Mouse (Mus musculus): ENCODE measurements at regions not wholly inside any gene's neighbourhood (a gene's known extent, or its start where the extent isn't known, plus 50 kb on each side); places are given as distances from the start of the nearest gene placed in this dataset.

DNA sequence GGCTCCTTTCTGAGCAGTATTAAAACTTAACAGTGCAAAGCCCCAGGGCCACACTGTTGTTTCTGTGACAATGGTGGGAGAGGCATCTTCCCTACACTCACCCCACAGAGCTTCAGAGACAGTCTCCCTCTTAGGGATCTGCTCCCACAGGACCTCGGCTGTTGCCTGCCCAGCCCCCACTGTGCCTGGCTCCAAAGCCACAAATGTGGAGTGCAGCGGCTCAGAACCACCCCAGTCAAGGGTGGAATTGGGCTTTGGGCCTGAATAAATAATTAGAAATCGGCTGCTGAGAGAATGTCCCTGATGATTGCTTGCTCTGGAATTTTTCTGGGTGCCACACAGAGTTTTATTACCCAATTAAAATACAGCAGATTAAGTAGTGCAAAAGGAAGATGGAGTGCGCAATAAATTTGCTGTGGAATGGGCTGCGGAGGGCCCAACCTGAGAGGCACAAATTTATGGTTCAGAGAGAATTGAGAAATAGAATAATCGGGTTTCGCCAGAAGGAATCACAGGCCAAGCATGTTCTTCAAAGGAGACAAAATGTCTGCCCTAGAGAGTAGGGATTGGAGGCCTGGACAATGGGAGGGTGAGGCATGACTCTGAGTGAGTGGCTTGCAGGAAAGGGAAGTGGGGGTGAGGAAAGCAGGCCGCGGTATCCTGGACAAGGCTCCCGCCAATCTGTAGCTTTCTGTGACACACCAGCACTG lies 56.4 kb downstream of the Cd24a start:
- DNase-seq (ENCODE audit: low read depth, low spot score): no peak

- DNase-seq (ENCODE audit: low read depth, low spot score): no peak
Measured at GRCm38 (mm10) chr10:43641169-43641945, 63.3 kb downstream of the Cd24a start.

GRCm38 (mm10) chr10:43646326-43646725 lies 68.2 kb downstream of the Cd24a start:
- no peak for DNase-seq (ENCODE audit: low read depth, low spot score)

GRCm38 (mm10) chr10:43646965-43647364 lies 68.9 kb downstream of the Cd24a start:
- no peak for DNase-seq (ENCODE audit: low read depth, low spot score)

GRCm38 (mm10) chr10:43648186-43648585 lies 70.1 kb downstream of the Cd24a start:
- DNase-seq (ENCODE audit: low read depth, low spot score): no peak

DNA sequence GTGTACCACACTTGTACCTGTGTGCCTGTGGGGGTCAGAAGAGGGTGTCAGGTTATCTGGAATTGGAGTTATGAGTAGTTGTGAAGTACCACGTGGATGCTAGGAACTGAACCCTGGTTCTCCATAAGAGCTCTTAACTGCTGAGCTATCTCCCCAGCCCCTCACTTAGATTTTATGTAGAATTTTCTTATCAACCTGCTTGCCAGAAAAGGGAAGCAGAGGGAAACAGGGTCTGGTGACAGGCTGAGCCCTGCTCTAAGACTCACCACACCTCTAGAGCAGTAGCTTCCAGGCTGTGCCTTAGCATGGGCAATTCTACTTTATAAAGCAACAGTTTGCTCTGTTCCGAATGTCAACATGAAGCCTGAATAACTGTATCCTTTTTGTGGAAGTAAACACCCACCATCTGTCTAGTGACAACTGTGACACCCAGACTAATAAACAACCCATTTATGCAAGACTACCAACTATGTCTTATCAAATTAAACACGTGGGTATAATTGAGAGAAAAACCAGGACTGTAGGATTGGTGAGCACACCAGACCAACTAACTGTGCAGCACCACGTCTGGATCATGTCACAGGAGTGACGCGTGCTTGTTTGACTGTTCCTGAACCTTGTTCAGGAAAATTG lies 70.8 kb downstream of the Cd24a start:
- DNase-seq (ENCODE audit: low read depth, low spot score): no peak

DNA sequence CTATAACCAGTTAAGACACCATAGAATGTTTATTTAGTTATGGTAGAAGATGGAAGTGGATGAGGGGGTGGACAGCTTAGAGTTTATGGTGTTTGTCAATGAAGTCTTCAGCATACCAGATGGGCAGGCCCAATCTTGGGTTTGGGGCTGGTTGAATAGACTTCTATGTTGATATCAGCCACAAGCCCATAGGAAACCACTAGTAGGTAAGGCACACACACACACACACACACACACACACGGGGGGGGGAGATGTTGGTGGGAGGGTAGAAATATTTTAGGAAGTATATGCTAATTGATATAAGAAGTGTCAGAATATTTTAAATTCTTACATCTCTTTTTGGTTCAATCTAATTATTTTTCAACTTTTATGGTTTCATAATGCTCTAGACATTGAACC lies 72.4 kb downstream of the Cd24a start:
- DNase-seq (ENCODE audit: low read depth, low spot score): no peak

- no peak for DNase-seq (ENCODE audit: low read depth, low spot score)
Measured at GRCm38 (mm10) chr10:43651505-43651904, 73.4 kb downstream of the Cd24a start.

GRCm38 (mm10) chr10:43651915-43652314 lies 73.8 kb downstream of the Cd24a start:
- DNase-seq (ENCODE audit: low read depth, low spot score): no peak

- DNase-seq (ENCODE audit: low read depth, low spot score): no peak
Measured at GRCm38 (mm10) chr10:43655082-43655671, 77.1 kb downstream of the Cd24a start.

GRCm38 (mm10) chr10:43655680-43656079 lies 77.6 kb downstream of the Cd24a start:
- DNase-seq (ENCODE audit: low read depth, low spot score): no peak

DNA sequence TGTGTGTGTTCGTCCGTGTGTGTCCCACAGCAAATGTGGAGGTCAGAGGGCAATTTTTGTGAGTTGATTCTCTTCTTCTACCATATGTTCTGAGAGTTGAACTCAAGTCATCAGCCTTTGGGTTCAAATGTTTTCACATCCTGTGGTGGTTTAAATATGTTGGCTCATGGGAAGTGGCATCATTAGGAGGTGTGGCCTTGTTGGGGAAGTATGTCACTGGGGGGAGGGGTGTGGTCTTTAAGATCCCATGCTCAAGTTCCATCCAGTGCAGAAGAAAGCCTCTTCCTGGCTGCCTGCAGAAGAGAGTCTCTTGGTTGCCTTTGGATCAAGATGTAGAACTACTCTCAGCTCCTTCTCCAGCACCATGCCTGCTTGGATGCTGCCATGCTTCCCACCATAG lies 78.1 kb downstream of the Cd24a start:
- DNase-seq (ENCODE audit: low read depth, low spot score): no peak

DNA sequence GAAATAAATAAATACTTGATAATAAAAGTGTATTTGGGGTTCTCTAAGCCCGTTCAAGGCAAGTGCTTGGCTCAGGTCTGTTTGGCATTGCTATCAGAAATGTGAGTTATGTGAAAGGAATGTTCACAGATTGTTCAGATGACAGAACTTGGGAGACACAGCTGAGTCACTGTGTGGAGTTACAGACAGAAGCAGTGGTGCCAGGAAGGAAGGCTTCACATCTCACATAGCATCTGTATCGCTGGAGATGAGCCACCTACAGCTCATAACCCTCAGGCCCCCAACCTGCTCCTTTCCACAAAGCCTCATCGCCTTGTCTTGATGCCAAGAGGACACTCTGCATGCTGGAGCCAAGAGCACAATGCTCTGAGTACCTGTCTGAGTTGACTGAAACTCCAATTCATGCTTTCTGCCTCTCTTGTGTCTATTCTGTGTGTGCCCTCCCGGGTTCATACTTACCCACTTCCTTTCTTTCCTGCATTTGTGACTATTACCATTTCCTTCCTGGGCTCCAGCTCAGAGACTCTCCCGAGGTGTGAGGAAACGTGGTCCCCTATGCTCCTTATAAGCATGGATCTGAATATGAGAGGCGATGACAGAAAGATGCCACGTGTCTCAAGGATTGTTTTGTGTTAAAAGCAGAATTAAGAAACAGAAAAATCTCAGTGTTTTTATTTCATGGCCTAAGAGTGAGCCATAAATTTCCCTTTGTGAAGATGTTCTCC lies 79.6 kb downstream of the Cd24a start:
- no peak for DNase-seq (ENCODE audit: low read depth, low spot score)

DNA sequence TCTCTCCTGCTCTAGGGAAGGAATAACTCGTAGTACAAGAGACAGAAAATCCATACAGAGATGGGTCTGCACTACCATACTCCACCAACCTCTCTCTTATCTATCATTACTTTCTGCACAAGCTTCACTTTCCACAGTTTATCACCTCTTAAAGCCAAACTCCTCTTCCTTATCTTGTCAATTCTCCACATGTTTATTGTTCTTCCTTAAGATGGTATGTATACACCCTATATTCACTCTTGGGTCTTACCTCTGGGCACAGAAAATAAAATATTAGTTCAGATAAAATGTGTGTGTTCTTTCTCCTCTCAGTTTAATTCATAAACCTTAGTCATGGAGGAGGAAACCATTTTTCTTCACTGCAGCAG lies 80.1 kb downstream of the Cd24a start:
- DNase-seq (ENCODE audit: low read depth, low spot score): no peak

- DNase-seq (ENCODE audit: low read depth, low spot score): no peak
Measured at GRCm38 (mm10) chr10:43664844-43665243, 86.8 kb downstream of the Cd24a start.

- DNase-seq (ENCODE audit: low read depth, low spot score): no peak
Measured at GRCm38 (mm10) chr10:43666262-43667085, 88.4 kb downstream of the Cd24a start.

DNA sequence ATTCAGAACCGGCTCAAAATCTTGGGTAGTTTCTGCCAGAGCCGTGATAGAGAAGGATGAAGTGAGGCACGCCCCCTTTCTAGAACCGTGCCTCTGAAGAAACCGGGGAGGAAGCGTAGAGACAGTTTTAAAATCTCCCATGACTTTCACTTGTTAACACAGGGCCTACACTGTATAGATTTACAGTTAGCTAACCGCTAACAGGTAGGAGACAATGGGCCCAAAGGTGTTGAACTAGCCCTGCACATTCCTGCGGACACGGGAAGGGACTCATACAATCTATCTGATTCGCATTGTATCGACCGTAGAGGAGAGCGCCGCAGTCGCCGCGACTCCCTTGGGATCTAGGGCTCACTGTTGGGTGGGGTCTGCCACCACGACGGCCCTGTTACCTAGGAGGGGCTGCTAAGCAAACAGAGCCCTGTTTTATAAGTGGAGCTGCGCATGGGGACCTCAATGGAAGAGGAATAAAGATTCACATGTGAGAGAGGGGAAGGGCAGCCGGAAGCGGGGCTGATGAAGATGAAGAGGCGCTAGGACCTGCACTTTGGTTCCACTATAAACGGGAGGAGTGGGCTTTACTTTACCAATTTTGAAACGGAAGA lies 89.1 kb downstream of the Cd24a start:
- DNase-seq (ENCODE audit: low read depth, low spot score): no peak

DNA sequence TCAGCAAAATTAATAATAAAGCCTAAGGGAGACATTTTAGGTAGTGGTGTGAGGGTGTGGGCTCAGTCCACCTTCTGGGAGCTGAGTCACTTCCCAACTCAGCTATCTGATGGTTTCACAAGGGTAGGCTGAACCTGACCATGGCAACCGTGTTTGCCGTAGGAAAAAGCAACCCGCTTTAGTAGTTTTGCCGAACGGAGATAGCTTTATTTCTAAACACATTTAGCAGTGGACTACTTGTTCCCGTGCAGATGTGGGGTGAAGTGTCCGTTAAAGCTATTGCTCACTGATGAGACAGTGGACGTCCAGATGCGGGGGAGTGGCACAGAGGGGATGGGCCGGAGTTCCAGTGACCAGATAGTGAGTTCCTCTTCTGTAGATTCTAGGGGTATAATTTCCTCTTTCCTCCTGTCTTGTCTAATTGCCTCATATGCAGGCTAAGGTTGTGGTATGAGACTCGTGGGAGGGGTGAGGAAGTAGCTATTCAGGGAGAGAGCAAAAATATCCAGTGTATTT lies 89.7 kb downstream of the Cd24a start:
- DNase-seq (ENCODE audit: low read depth, low spot score): no peak

- DNase-seq (ENCODE audit: low read depth, low spot score): no peak
Measured at GRCm38 (mm10) chr10:43669471-43669870, 91.4 kb downstream of the Cd24a start.

DNA sequence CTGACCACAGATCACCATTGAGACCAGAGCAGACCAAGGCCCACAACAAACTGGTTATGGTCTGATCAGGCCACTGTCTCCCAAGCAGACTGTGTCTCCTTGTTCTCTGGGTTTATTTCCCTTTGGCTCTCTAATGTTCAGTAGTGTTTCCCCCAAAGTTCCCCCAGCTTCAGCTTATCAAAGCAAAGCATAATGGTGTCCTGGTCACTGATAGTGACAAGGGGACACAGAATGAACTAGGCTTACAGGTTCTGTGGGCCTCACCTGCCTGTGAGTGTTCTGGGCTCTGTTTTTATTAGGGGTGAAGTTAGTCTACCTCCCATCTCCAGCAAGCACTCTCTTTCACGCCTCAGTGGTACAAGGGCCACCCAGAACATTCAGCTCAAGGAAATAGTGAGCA lies 92.7 kb downstream of the Cd24a start:
- DNase-seq (ENCODE audit: low read depth, low spot score): no peak
